Mouse (Mus musculus): ENCODE results near the gene 2610021A01Rik.
A peak's percentile ranks its signal among the peaks of the same experiment; 100 is the strongest.
"Not testable (repeated sequence)": the region's sequence is repeated elsewhere in the genome, so short reads cannot be mapped to it uniquely, and the experiment has no call there.

2610021A01Rik gene

DNA sequence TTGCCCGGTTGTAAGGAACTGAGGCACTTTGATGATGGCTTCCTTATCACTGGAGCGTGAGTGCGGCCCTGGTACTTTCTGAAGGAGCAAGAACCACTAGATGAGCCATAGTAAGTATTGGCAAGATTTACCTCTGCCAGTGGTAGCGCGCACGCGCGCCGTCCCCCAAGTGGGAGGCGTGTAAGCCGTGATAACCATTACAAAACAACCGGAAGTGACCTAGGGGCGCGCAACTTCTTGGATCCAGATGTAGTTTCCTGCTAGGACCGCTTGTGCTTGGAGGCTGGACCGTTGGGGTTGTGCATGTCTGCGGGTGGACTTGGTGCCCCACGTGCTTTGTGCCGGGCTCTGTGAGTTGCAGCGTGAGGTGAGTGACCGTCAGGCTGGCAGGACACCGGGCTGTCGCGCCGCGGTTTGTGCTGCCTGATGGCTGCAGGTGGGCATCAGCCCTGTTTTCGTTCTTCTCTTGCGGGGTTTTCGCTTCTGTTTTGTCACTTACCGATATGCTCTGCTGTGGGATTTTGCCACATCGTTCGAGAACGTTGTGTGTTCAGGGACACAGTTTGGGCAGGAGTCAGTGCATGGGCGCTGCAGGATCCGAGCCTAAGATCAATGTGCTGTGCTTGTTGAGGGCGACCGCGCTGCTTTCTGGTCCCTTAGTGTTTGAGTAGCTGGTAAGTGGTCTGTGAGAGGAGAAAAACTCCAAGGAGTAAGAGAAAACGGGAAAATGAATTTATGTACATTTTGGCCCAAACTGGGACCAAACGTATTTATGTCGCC, at the start of gene 2610021A01Rik:
Gene 2610021A01Rik, plus strand, starts transcription at position 197 of the 780 bp plus-strand sequence.
- peak; percentile 96 for DNase-seq (ENCODE audit: low read depth, low spot score)

DNA sequence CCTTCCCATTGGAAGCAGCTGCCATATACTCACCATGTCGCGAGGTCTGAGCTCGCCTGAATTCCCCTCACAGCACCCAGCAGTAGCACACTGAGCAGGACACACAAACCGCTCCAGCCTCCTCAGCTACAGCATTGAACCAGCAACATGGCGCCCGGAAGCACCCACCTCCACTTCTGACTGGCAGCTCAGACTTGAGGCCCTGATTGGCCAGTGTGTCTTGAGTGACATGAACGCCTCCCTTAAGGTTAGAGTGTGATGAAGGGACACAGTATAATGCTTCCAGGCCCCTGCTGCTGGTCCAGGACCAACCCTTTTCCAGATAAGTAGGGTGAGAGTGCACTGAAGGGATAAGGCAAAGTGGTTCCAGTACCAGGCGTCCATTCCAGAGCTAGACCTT, 38.3 kb upstream of the 2610021A01Rik start:
- peak; percentile 96 for DNase-seq (ENCODE audit: low read depth, low spot score)

DNA sequence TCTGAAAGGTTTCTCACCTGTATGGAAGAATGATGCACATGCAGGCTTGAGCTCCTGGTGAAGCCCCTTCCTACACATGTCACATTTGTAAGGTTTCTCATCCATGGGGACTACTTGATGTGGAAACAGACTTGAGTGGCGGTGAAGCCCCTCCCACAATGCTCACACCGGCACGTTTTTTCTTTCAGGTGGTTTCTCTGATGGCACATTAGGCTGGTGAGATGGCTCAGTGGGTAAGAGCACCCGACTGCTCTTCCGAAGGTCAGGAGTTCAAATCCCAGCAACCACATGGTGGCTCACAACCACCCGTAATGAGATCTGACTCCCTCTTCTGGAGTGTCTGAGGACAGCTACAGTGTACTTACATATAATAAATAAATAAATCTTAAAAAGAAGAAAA, 25.5 kb upstream of the 2610021A01Rik start, which contains the start of gene Gm6871:
Gene Gm6871, minus strand, starts transcription at position 101 of the 400 bp plus-strand sequence.
- not testable (repeated sequence) for DNase-seq (ENCODE audit: low read depth, low spot score)

DNA sequence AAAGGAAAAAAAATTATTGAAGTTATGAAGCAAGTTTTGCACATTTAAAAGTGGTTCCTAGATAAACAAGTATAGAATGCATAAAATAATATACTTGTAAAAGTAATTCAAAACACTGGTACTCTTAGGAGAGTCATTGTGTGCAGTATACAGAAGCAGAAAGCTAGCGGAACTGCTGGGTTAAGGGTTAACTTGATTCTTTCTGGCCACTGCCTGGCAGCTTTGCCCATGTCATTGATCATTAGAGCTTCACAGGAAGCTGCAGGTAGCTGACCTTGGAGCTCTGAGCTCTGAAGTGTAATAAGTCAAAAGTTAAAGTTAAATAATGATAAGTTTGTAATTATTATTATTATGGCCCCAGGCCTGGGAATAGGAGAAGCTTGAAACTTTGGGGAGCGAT, 21.1 kb upstream of the 2610021A01Rik start:
- no peak for DNase-seq (ENCODE audit: low read depth, low spot score)

DNA sequence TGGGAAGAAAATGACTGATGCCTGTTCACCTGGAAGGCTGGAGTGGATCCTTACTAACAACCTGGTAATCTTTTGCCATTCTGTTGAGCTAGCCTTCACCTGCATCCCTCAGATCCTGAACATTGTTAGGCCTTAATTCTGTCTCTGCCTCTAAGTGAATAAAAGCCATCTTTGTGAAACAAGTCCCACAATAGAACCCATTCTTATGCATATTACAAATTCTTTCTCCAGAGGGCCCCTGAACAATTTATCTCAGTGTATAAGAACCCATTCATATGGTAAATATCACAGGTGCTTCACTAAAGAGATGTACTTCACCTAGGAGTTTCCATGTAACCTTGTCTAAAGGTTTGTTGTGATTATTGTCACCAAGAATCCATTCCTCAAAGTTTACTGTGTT, 17.0 kb upstream of the 2610021A01Rik start:
- peak; percentile 85 for DNase-seq (ENCODE audit: low read depth, low spot score)

DNA sequence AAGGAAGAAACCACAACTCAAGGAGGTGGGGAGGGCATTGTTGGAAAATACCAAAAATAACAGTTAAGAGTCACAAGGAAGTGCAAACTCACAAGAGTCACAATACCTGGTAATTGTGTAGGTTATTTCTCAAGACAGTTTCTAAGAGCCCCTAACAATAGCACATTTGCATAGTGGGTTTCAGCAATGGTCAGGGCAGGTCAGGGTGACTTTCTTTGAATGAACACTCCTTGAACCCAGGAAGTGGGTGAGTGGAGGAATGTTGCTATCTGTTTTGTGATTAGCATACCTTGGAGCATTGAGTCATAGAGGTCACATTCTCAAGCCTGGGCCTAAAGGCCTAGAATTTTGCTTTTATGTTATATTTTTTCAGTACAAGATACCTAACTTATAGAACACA, 11.2 kb upstream of the 2610021A01Rik start:
- DNase-seq (ENCODE audit: low read depth, low spot score): peak; percentile 73

DNA sequence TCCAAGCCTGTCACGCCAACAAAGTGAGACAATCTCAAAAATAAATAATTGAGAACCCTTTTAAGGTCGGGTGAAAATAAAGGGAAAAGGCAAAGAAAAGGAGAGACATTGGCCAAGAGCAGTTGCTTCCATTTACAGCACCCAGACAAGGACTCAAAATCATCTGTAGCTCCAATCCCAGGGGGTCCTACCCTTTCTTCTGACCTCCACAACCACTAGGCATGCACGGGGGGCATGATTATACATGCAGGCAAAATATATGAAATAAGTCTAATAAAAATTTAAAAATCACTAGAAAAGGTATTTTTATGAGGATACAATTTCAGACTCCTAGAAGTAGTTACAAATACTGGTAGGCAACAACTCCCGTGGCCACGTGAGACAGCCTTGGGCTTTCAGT, 415 bp upstream of the 2610021A01Rik start:
- DNase-seq (ENCODE audit: low read depth, low spot score): no peak

DNA sequence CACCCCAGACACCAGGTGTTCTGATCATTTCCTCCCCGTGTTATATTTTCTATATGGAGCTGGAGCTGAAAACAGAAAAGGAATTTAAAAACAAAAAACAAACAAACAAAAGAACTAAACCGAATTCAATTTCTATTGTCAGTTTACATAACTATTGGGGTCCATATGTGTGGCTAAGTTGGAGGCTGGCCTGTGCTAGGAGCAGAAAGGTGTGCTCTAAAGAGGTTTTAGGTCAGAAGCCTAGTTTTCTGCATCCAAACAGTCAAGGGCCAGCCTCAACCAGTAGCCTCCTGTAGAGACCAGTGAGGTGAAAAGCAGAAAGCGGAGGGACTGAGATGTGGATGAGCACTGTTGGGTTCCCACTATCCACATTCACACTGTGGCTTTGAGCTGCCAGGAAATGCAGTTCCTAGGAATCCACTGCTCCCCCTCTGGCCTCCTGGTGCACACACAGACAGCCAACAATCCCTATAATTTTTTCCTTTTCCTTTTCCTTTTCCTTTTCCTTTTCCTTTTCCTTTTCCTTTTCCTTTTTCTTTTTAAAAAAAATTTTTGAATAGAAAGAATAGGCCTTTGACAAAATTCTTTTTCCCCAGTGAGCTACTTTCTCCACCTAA, 1.0 kb downstream of the 2610021A01Rik start:
- DNase-seq (ENCODE audit: low read depth, low spot score): peak; percentile 58

DNA sequence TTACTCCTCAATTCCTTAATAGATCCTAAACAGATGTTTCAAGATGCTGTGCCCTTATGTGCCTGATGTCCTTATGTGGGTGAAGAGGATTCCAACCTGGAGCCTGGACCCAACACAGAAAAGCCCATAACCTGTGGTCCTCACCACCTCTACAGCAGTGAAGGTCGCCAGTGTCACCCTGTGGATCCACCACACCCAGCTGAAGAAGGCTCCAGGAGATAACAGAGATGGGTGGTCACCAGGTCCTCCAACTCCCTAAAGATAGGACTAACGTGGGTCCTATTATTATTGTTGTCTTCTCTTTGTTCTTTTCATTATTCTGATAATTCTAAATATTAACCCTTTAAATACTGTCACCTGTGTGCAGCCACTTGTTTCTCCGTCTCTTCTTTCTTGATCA, 12.6 kb downstream of the 2610021A01Rik start:
- DNase-seq (ENCODE audit: low read depth, low spot score): no peak

DNA sequence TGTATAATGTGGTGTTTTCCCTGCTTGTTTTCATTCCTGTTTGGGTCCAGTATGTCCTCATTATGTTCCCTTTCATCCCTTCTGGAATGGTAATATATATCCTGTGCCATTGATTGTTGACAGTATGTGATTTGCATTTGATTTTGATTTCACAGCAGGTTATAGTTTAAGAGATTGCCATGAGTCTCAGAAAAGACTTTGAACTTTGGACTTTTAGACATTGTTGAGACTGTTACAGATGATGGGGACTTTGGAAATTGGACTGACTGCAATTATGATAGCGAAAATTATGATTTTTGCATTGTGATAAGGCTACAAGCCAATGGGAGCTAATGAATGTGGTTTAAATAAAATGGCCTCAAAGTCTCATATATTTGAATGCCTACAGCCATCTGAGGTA, 17.2 kb downstream of the 2610021A01Rik start:
- DNase-seq (ENCODE audit: low read depth, low spot score): not testable (repeated sequence)

DNA sequence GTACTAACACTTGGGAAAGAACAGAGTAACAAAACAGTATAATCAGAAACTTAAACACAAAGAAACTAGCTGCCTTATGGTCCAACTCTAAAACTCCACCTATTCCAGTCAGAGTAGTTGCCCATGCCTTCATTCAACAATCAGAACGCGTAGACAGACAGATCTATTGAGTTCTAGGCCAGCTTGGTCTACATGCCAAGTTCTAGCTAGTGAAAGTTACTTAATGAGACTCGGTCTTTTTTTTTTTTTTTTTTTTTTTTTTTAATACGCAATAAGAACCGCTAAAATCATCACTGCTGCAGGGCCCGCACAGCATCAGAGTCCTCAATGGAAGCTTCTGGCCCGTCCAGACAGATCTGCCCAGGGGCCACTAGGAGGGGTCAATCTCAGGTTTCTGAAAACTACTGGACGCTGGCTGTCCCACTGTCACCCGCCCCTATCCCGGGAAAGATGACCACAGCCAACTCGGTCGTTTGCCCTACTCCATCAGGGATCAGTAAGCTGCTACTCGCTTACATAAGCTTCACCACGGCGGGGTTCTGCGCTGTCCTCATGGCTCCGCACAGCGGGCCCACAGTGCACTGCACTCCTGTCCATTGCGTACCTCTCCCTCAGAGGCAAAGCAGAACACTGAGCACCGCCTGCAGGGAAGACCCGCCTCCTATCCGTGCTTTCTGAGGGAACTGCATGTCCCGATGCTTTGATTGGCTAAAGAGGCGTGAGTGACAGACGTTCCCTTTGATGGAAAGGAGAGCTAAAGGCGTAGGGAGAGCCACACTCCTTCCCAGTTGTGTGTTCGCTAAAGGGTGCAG, 33.6 kb downstream of the 2610021A01Rik start, which contains the start of gene Zfp788:
Gene Zfp788, plus strand, starts transcription at position 795 of the 812 bp plus-strand sequence.
- DNase-seq (ENCODE audit: low read depth, low spot score): peak; percentile 98

DNA sequence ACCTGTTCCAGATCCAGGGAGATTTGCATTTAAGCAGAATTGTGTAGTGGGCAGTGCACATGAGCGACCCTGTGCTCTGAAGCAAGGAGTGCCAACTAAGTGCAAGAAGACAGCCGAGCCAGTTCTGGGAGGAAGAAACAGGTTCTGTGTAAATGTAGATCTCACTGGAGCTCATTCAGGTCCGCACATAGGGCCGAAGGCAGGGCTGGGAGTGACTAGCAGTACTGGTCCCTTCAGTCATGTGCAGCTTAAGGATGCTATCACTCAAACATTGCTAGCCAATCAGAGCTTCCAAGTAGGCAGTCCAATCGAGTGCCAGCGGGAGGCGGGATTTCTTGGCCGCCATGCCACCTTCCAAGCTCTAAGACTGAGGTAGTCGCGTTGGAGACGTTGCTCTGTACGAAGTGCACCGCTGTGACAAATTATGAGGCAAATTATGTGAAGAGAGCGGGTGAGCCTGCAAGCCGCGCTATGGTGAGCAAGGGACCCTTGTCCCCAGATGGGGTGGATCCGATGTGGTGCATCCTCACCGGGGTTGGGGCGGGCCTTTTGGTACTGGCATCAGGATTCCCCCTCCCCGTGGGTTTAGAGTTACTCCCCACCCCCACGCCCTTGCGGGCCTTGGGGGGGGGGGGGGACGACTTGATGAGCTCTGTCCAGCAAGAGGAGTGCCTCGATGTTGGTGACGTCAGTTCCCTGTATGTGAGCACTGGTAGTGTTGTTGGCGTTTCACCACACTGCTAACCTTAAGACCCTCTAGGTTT, 34.4 kb downstream of the 2610021A01Rik start:
- peak; percentile 96 for DNase-seq (ENCODE audit: low read depth, low spot score)

DNA sequence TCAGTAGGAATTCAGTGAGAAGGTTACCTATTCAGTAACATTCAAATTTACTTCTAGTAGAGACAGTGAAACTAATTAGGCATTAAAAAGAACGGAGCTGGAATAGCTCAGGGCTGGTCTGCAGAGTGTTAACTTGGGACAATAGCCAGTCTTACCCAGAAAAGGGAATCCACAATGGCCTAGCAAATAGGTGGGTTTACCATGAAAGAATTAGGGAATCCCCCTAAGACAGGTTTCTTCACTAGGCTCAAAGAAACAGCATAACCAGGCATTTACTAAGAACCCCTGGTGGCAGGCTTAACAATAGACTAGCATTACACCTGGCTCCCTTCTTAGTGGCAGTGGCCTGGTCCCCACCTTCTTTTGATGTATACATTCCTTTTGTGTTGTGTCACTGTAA, 75.3 kb downstream of the 2610021A01Rik start:
- DNase-seq (ENCODE audit: low read depth, low spot score): peak; percentile 76
